Mouse (Mus musculus): ENCODE results near the gene Fggy. TPM values are rescaled to one million over a fixed set of nuclear protein-coding genes. Genes with fewer than 3 reads are reported as not detected.
A peak's percentile ranks its signal among the peaks of the same experiment; 100 is the strongest.

Fggy gene
- total RNA-seq, 2 experiments from 2014 or later: 15.7 to 18.3 TPM

GRCm38 (mm10) chr4:95915628-95916579 lies 358.6 kb downstream of the Fggy start:
- no peak overlapping the region for H3K27ac ChIP-seq
- no peak for DNase-seq (ENCODE audit: extremely low spot score in 1 of 2, low spot score in 2 of 2)
- TF ChIP-seq CTCF (IDR thresholded peaks at IDR 0.05): no peak
- H3K4me3 ChIP-seq: no peak overlapping the region
- intact Hi-C loops (cut with DNase I): no loop called here

GRCm38 (mm10) chr4:95917703-95918102 lies 360.4 kb downstream of the Fggy start:
- DNase-seq (ENCODE audit: extremely low spot score in 1 of 2, low spot score in 2 of 2): no peak
- intact Hi-C loops (cut with DNase I): no loop called here

GRCm38 (mm10) chr4:95920448-95920847 lies 363.1 kb downstream of the Fggy start:
- intact Hi-C loops (cut with DNase I): loop anchor here (10.0 kb wide), 1 partner anchor 1256 kb away; no protein-coding TSS in a partner anchor
- no peak for TF ChIP-seq CTCF (IDR thresholded peaks at IDR 0.05)
- DNase-seq (ENCODE audit: extremely low spot score in 1 of 2, low spot score in 2 of 2): no peak
- Histone ChIP-seq H3K4me3 (no peak overlapping the region), H3K27ac (no peak overlapping the region)

More at GRCm38 (mm10) chr4:95917703-95918102, 360.4 kb downstream of the Fggy start:
- Histone ChIP-seq H3K4me3 (no peak overlapping the region), H3K27ac (no peak overlapping the region)
- TF ChIP-seq CTCF (IDR thresholded peaks at IDR 0.05): no peak

GRCm38 (mm10) chr4:95924210-95925184 lies 367.2 kb downstream of the Fggy start:
- Histone ChIP-seq H3K4me3 (no peak overlapping the region), H3K27ac (no peak overlapping the region)
- peak; percentile 78 for TF ChIP-seq CTCF (IDR thresholded peaks at IDR 0.05)
- intact Hi-C loops (cut with DNase I): loop anchor here (1.0 to 10.0 kb wide), 3 partner anchors 874 to 1260 kb away; no protein-coding TSS in a partner anchor
- DNase-seq (ENCODE audit: extremely low spot score in 1 of 2, low spot score in 2 of 2): peak; percentile 71 to 85

GRCm38 (mm10) chr4:95928846-95929245 lies 371.5 kb downstream of the Fggy start:
- intact Hi-C loops (cut with DNase I): loop anchor here (10.0 kb wide), 1 partner anchor 1264 kb away; no protein-coding TSS in a partner anchor
- Histone ChIP-seq H3K4me3 (no peak overlapping the region), H3K27ac (no peak overlapping the region)
- no peak for DNase-seq (ENCODE audit: extremely low spot score in 1 of 2, low spot score in 2 of 2)
- TF ChIP-seq CTCF (IDR thresholded peaks at IDR 0.05): no peak

- intact Hi-C loops (cut with DNase I): loop anchor here (10.0 kb wide), 1 partner anchor 1265 kb away; no protein-coding TSS in a partner anchor
- DNase-seq (ENCODE audit: extremely low spot score in 1 of 2, low spot score in 2 of 2): no peak
- H3K4me3 ChIP-seq: no peak overlapping the region
- H3K27ac ChIP-seq: no peak overlapping the region
- TF ChIP-seq CTCF (IDR thresholded peaks at IDR 0.05): no peak
Observed at GRCm38 (mm10) chr4:95929936-95930335, 372.6 kb downstream of the Fggy start.

- H3K27ac ChIP-seq: no peak overlapping the region
- DNase-seq (ENCODE audit: extremely low spot score in 1 of 2, low spot score in 2 of 2): no peak
- TF ChIP-seq CTCF (IDR thresholded peaks at IDR 0.05): no peak
- H3K4me3 ChIP-seq: no peak overlapping the region
- intact Hi-C loops (cut with DNase I): no loop called here
Observed at GRCm38 (mm10) chr4:95931331-95931730, 374.0 kb downstream of the Fggy start.

- Histone ChIP-seq H3K4me3 (no peak overlapping the region), H3K27ac (no peak overlapping the region)
- intact Hi-C loops (cut with DNase I): no loop called here
- DNase-seq (ENCODE audit: extremely low spot score in 1 of 2, low spot score in 2 of 2): no peak
- TF ChIP-seq CTCF (IDR thresholded peaks at IDR 0.05): no peak
Observed at GRCm38 (mm10) chr4:95933801-95934356, 376.6 kb downstream of the Fggy start.

GRCm38 (mm10) chr4:95934384-95935035 lies 377.2 kb downstream of the Fggy start:
- H3K27ac ChIP-seq: no peak overlapping the region
- TF ChIP-seq CTCF (IDR thresholded peaks at IDR 0.05): no peak
- DNase-seq (ENCODE audit: extremely low spot score in 1 of 2, low spot score in 2 of 2): no peak
- intact Hi-C loops (cut with DNase I): no loop called here
- no peak overlapping the region for H3K4me3 ChIP-seq

- no peak for DNase-seq (ENCODE audit: extremely low spot score in 1 of 2, low spot score in 2 of 2)
- intact Hi-C loops (cut with DNase I): no loop called here
- no peak for TF ChIP-seq CTCF (IDR thresholded peaks at IDR 0.05)
- Histone ChIP-seq H3K27ac (no peak overlapping the region), H3K4me3 (no peak overlapping the region)
Observed at GRCm38 (mm10) chr4:95938701-95939100, 381.4 kb downstream of the Fggy start.

GRCm38 (mm10) chr4:95947896-95948295 lies 390.6 kb downstream of the Fggy start:
- no peak overlapping the region for H3K4me3 ChIP-seq
- no peak for TF ChIP-seq CTCF (IDR thresholded peaks at IDR 0.05)
- DNase-seq (ENCODE audit: extremely low spot score in 1 of 2, low spot score in 2 of 2): no peak
- H3K27ac ChIP-seq: no peak overlapping the region; the same call in 1 of the 2 replicates
- intact Hi-C loops (cut with DNase I): no loop called here
